Mouse (Mus musculus): ENCODE data around the gene Dspp. TPM values are rescaled to one million over a fixed set of nuclear protein-coding genes. Genes with fewer than 3 reads are reported as not detected.

The Dspp gene
- polyA plus RNA-seq, 2 experiments = not detected

DNA sequence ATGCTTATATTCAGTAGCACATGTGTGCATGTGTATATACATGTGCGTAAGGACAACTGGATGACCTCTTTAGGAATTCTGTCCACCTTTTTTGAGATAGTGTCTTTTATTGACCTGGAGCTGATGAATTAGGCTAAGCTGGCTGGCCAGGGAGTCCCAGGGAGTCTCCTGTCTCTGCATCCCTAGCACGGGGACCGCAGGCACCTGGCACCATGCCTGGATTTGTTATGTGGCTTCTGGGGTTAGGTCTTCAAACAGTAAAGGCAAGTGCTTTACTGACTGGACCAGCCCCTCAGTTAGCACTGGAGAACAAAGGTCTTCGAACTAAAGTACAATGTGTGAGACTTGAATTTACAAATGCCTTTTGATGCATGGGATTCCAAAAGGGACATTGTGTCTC lies 26.5 kb upstream of the Dspp start:
- H3K9me3 ChIP-seq (ENCODE audit: control insufficient read depth, low read length) = no peaks in the 10 kb centered on the region
- H3K4me1 ChIP-seq (replicated peaks; ENCODE audit: control insufficient read depth in 2 of 2, insufficient read depth in 2 of 2, low read length in 1 of 2) = no peaks in the 10 kb centered on the region
- H3K27ac ChIP-seq = no peak overlapping the region
- H3K9ac ChIP-seq (replicated peaks) = no peak overlapping the region
- 59% methylated on average over 4 of the region's 4 CpGs for WGBS (ENCODE audit: insufficient replicate concordance)
- no peaks in the 10 kb centered on the region for H3K27me3 ChIP-seq (ENCODE audit: control insufficient read depth, insufficient read depth, low read length)
- no peaks in the 10 kb centered on the region for H3K36me3 ChIP-seq (replicated peaks; ENCODE audit: control insufficient read depth, insufficient read depth, low read depth)
- DNase-seq (ENCODE audit: low read depth in 3 of 3, low spot score in 3 of 3) = no peak
- no peak overlapping the region for H3K4me2 ChIP-seq (ENCODE audit: low read depth)
- no peak for ATAC-seq (ENCODE audit: insufficient read depth)
- TF ChIP-seq CTCF (IDR thresholded peaks at IDR 0.05; ENCODE audit: low read depth) (no peak), EP300 (IDR thresholded peaks at IDR 0.05; ENCODE audit: low read depth) (no peak)
- no peak overlapping the region for H3K4me3 ChIP-seq (ENCODE audit: insufficient read depth in 1 of 2, low read depth in 2 of 2, low read length in 2 of 2)

DNA sequence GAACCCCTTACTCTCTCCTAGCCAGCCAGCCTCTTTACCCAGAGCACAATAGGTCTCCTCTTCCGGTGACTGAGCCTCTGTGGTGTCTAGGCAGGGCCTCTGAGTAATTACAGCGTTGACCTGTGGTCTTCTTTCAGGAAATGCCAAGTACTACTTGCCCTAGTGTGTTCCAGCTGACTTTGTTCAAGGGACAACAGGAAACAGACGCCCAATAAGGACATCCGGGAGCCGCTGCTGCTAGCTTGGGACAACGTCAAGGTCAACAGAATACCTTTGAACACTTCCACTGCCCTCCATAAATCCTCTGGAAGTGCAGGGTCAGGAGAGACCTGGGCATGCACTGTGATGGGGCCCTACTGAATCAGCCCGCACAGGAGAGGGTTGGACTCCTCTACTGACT lies 21.2 kb upstream of the Dspp start:
- WGBS (ENCODE audit: insufficient replicate concordance) = 13% methylated on average over 7 of the region's 7 CpGs
- Histone ChIP-seq H3K36me3 (replicated peaks; ENCODE audit: control insufficient read depth, insufficient read depth, low read depth) (no peaks in the 10 kb centered on the region), H3K9ac (replicated peaks) (no peak overlapping the region), H3K9me3 (ENCODE audit: control insufficient read depth, low read length) (no peaks in the 10 kb centered on the region), H3K27ac (no peak overlapping the region), H3K27me3 (ENCODE audit: control insufficient read depth, insufficient read depth, low read length) (no peaks in the 10 kb centered on the region), H3K4me1 (replicated peaks; ENCODE audit: control insufficient read depth in 2 of 2, insufficient read depth in 2 of 2, low read length in 1 of 2) (no peaks in the 10 kb centered on the region), H3K4me2 (ENCODE audit: low read depth) (no peak overlapping the region), H3K4me3 (ENCODE audit: insufficient read depth in 1 of 2, low read depth in 2 of 2, low read length in 2 of 2) (no peak overlapping the region)
- no peak for DNase-seq (ENCODE audit: low read depth in 3 of 3, low spot score in 3 of 3)
- ATAC-seq (ENCODE audit: insufficient read depth) = no peak
- no peak for TF ChIP-seq EP300 (IDR thresholded peaks at IDR 0.05; ENCODE audit: low read depth)
- TF ChIP-seq CTCF (IDR thresholded peaks at IDR 0.05; ENCODE audit: low read depth) = no peak

DNA sequence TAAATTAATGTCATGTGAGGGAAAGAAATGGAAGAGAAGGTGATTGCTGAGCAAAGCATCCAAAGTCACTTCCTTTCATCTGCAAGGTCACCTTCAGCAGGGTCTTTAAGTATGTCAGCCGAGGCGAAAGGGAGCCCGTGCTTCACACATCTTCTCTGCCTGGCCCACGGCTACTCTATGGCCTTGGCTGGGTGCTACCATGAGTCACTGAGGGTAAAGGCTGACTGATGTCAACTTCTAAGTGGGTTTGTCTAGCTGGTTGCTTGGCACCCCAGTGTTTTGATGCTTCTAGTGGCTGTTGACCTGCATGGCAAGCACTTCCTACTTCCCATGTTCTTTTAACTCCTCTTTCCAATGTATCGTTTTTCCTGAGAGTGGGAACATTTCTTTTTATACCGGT lies 20.3 kb upstream of the Dspp start:
- no peaks in the 10 kb centered on the region for H3K9me3 ChIP-seq (ENCODE audit: control insufficient read depth, low read length)
- H3K9ac ChIP-seq (replicated peaks) = no peak overlapping the region
- no peaks in the 10 kb centered on the region for H3K4me1 ChIP-seq (replicated peaks; ENCODE audit: control insufficient read depth in 2 of 2, insufficient read depth in 2 of 2, low read length in 1 of 2)
- H3K36me3 ChIP-seq (replicated peaks; ENCODE audit: control insufficient read depth, insufficient read depth, low read depth) = no peaks in the 10 kb centered on the region
- 61% methylated on average over 6 of the region's 6 CpGs for WGBS (ENCODE audit: insufficient replicate concordance)
- no peaks in the 10 kb centered on the region for H3K27me3 ChIP-seq (ENCODE audit: control insufficient read depth, insufficient read depth, low read length)
- DNase-seq (ENCODE audit: low read depth in 3 of 3, low spot score in 3 of 3) (no peak), ATAC-seq (ENCODE audit: insufficient read depth) (no peak)
- H3K4me2 ChIP-seq (ENCODE audit: low read depth) = no peak overlapping the region
- no peak for TF ChIP-seq EP300 (IDR thresholded peaks at IDR 0.05; ENCODE audit: low read depth)
- no peak for TF ChIP-seq CTCF (IDR thresholded peaks at IDR 0.05; ENCODE audit: low read depth)
- no peak overlapping the region for H3K4me3 ChIP-seq (ENCODE audit: insufficient read depth in 1 of 2, low read depth in 2 of 2, low read length in 2 of 2)
- no peak overlapping the region for H3K27ac ChIP-seq

DNA sequence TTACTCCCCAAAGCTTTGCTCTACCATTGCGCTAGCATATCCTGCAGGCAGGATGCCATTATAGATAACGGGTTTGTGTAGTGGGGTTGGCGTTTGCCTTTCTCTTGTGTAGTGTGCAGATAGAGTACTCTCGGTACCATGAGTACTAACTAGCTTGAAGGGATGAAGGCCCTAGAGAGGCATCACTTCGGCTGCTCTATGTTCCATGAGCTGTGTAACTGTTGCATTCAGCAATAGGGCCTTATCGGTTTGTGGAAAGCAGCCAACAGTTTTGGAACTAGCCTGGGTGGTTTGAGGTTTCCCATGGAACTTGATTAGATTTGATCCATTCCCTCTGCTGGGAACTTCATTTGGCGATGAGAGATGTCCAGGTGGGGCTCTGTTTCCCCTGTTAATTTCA lies 12.8 kb upstream of the Dspp start:
- DNase-seq (ENCODE audit: low read depth in 3 of 3, low spot score in 3 of 3) (no peak), ATAC-seq (ENCODE audit: insufficient read depth) (no peak)
- Histone ChIP-seq H3K36me3 (replicated peaks; ENCODE audit: control insufficient read depth, insufficient read depth, low read depth) (no peaks in the 10 kb centered on the region), H3K4me2 (ENCODE audit: low read depth) (no peak overlapping the region), H3K4me3 (ENCODE audit: insufficient read depth in 1 of 2, low read depth in 2 of 2, low read length in 2 of 2) (no peak overlapping the region), H3K27ac (no peak overlapping the region), H3K9ac (replicated peaks) (no peak overlapping the region), H3K4me1 (replicated peaks; ENCODE audit: control insufficient read depth in 2 of 2, insufficient read depth in 2 of 2, low read length in 1 of 2) (no peaks in the 10 kb centered on the region), H3K27me3 (ENCODE audit: control insufficient read depth, insufficient read depth, low read length) (no peaks in the 10 kb centered on the region), H3K9me3 (ENCODE audit: control insufficient read depth, low read length) (no peaks in the 10 kb centered on the region)
- 64% methylated on average over 7 of the region's 7 CpGs for WGBS (ENCODE audit: insufficient replicate concordance)
- TF ChIP-seq EP300 (IDR thresholded peaks at IDR 0.05; ENCODE audit: low read depth) = no peak
- no peak for TF ChIP-seq CTCF (IDR thresholded peaks at IDR 0.05; ENCODE audit: low read depth)

DNA sequence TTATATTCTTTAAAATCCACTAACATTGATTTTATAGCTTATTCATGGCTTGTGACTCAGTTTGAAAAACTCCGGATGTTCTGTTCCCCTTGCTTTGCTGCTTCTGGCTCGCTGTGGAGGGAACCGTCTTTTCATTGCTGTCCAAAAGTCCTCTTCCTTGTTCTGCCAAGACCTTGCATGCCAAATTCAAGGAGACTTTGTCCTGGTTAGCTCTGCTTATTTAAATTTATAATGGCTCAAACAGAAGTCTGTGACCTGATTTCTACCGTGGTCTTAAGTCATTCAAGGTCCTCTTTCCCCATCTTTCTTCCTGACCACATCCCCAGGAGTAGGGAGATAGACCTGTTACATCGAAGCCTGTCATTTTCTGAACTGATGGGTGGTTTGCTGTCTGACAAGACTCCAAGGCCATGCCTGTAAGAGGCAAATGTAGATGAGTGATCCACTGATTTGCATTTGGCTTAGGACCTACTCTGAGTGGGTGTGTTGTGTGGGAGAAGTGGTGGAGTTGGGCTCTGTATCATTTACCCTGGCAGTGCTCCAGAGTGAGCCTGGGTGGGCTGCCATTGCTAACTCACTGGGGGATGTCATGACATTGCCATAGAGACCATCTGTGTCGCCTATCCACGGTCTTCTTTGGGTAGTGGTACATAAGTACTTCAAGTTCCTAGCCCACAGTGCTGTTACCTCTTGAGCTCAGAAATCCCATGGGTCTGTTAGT lies 12.0 kb upstream of the Dspp start:
- H3K27ac ChIP-seq = no peak overlapping the region
- 56% methylated on average over 7 of the region's 7 CpGs for WGBS (ENCODE audit: insufficient replicate concordance)
- H3K4me3 ChIP-seq (ENCODE audit: insufficient read depth in 1 of 2, low read depth in 2 of 2, low read length in 2 of 2) = no peak overlapping the region
- DNase-seq (ENCODE audit: low read depth in 3 of 3, low spot score in 3 of 3) = no peak
- H3K9ac ChIP-seq (replicated peaks) = no peak overlapping the region
- H3K36me3 ChIP-seq (replicated peaks; ENCODE audit: control insufficient read depth, insufficient read depth, low read depth) = no peaks in the 10 kb centered on the region
- no peaks in the 10 kb centered on the region for H3K9me3 ChIP-seq (ENCODE audit: control insufficient read depth, low read length)
- H3K4me1 ChIP-seq (replicated peaks; ENCODE audit: control insufficient read depth in 2 of 2, insufficient read depth in 2 of 2, low read length in 1 of 2) = no peaks in the 10 kb centered on the region
- no peak overlapping the region for H3K4me2 ChIP-seq (ENCODE audit: low read depth)
- TF ChIP-seq CTCF (IDR thresholded peaks at IDR 0.05; ENCODE audit: low read depth) (no peak), EP300 (IDR thresholded peaks at IDR 0.05; ENCODE audit: low read depth) (no peak)
- no peak for ATAC-seq (ENCODE audit: insufficient read depth)
- H3K27me3 ChIP-seq (ENCODE audit: control insufficient read depth, insufficient read depth, low read length) = no peaks in the 10 kb centered on the region
